Mouse (Mus musculus) embryonic fibroblast, embryonic 13.5 days (primary cell): ENCODE measurements around the gene Psmd11.

ENCODE experiments used
- CTCF ChIP-seq: IDR thresholded peaks from 2 replicates; pipeline ENCODE4 v1.5.1; 2011; ENCODE audit warnings: mild to moderate bottlenecking, control low read depth, low read length, moderate library complexity, borderline replicate concordance; ENCODE audit not compliant: insufficient read depth
- POLR2A ChIP-seq: IDR thresholded peaks from 2 replicates; pipeline ENCODE4 v1.6.1; 2011; ENCODE audit warnings: low read depth, mild to moderate bottlenecking, control low read depth, low read length, moderate library complexity

DNA sequence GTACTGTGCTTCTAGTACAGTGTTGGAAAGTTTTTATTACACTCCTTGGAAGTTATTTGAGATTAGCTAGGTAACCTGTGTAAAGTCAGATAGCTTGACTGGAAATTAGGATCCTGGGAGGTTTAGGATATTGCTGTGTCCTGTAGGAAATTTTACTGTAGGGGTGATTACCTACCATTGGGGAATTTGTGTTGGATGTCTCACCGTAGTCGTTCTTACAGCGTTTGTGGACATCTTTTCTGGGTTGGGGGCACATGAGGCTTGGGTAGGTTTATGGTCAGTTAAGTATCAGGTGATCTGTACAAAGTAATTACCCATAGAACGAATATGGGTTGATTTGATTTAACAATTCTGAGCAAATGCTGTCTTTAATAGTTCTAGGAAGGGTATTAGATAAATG is 31.8 kb upstream of the Psmd11 start:
- no peak for TF ChIP-seq POLR2A
- TF ChIP-seq CTCF, result no peak
